Mouse (Mus musculus) kidney, embryonic 16.5 days (tissue): ENCODE measurements around the gene Nek11. TPM values are rescaled to one million over a fixed set of nuclear protein-coding genes. Genes with fewer than 3 reads are reported as not detected.
"Not testable (repeated sequence)": the region's sequence is repeated elsewhere in the genome, so short reads cannot be mapped to it uniquely, and the experiment has no call there.

ENCODE experiments used
- ATAC-seq: fragments of 200-750 bp; cut with Nextera tagmentation; 2 replicates; pipeline ENCODE4 v1.8.0; 2017; ENCODE audit warnings: moderate TSS enrichment; ENCODE audit not compliant: low FRiP score, low TSS enrichment
- H3K27ac ChIP-seq: fragments of 300-500 bp; sonication (generic); 2 replicates; pipeline ENCODE4 v1.5.1; 2014; ENCODE audit warnings: low read length
- H3K27me3 ChIP-seq: fragments of 300-500 bp; sonication (generic); 2 replicates; pipeline ENCODE4 v1.6.1; 2014; ENCODE audit warnings: low read length, control low read depth, mixed read lengths; ENCODE audit not compliant: insufficient read depth
- H3K36me3 ChIP-seq: fragments of 300-500 bp; sonication (generic); 2 replicates; pipeline ENCODE4 v1.6.1; 2014; ENCODE audit warnings: low read length, control low read depth, mixed read lengths; ENCODE audit not compliant: insufficient read depth
- H3K4me1 ChIP-seq: fragments of 300-500 bp; sonication (generic); 2 replicates; pipeline ENCODE4 v1.6.1; 2014; ENCODE audit warnings: low read length, control low read depth, mixed read lengths; ENCODE audit not compliant: insufficient read depth
- H3K4me2 ChIP-seq: fragments of 300-500 bp; sonication (generic); replicated peaks from 2 replicates; pipeline ENCODE4 v1.6.1; 2014; ENCODE audit warnings: low read depth, low read length
- H3K4me3 ChIP-seq: fragments of 300-500 bp; sonication (generic); 2 replicates; pipeline ENCODE4 v1.5.1; 2014; ENCODE audit warnings: mild to moderate bottlenecking, low read length
- H3K9ac ChIP-seq: fragments of 300-500 bp; sonication (generic); replicated peaks from 2 replicates; pipeline ENCODE4 v1.6.1; 2014; ENCODE audit warnings: low read length
- H3K9me3 ChIP-seq: fragments of 300-500 bp; sonication (generic); 2 replicates; pipeline ENCODE4 v1.6.1; 2016; ENCODE audit warnings: low read length, control low read depth
- WGBS: fragments of 180-500 bp; shearing (Covaris S2); extraction: QIAGEN DNeasy Blood & Tissue Kit; methylation state at CpG from one replicate; pipeline ENCODE4 v1.1.7; 2014; 5-methylcytosine and 5-hydroxymethylcytosine counted together
- polyA plus RNA-seq: library from polyadenylated mRNA; unstranded; fragments of >200 nt; fragmentation: Nextera tagmentation; extraction: Ambion mirVana; gene quantifications from 2 replicates; pipeline ENCODE4 v1.2.1, GENCODE M21; 2015

Nek11 gene
- polyA plus RNA-seq, 1 experiment from 2014 or later: 0.67 TPM

GRCm38 (mm10) chr9:105130331-105130730, 265.0 kb downstream of the Nek11 start:
- no peak for ATAC-seq
- Histone ChIP-seq H3K27me3 (no peaks in the 10 kb centered on the region), H3K4me3 (no peak overlapping the region)

DNA sequence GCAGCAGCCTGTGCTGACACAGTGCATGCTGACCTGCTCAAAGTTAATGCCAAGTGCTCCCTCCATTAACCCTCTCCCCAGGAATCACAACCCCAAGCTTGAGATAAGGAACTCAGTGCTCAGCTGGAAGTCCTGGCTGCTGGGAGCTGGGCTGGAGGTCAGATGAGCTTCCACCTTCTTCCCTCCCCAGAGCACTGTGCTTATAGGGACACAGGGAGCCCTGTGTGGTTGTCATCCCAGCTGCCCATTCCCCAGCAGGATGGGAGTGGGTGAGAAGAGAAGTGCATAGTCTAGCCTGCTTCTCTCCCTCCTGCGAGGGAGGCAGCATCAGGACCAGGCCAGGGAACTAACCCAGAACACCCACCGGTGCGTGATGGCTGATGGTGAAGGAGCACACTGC, 270.1 kb downstream of the Nek11 start:
- H3K4me2 ChIP-seq, H3K9me3 ChIP-seq, ATAC-seq, H3K36me3 ChIP-seq, H3K4me3 ChIP-seq, H3K27ac ChIP-seq, H3K4me1 ChIP-seq, H3K27me3 ChIP-seq, H3K9ac ChIP-seq: not testable (repeated sequence)
- 86% methylated on average over 3 of the region's 3 CpGs for WGBS

More at GRCm38 (mm10) chr9:105130331-105130730, 265.0 kb downstream of the Nek11 start:
- no peaks in the 10 kb centered on the region for H3K9me3 ChIP-seq
- H3K4me1 ChIP-seq: peaks cover 5% of the 10 kb centered on the region; the same call in 1 of the 2 replicates
- no peaks in the 10 kb centered on the region for H3K36me3 ChIP-seq
- H3K27ac ChIP-seq: no peak overlapping the region
- H3K4me2 ChIP-seq: no peak overlapping the region
- H3K9ac ChIP-seq: no peak overlapping the region
- 94% methylated on average over 8 of the region's 8 CpGs for WGBS

Other genes starting within 250 kb of the Nek11 start
- gene Aste1, start 132 bp downstream of the Nek11 start, polyA plus RNA-seq: 13.1 and 15.1 TPM in 2 replicates
- 75.6 and 76.3 TPM in 2 replicates for gene Atp2c1, start 131.8 kb upstream of the Nek11 start, polyA plus RNA-seq
- 24.1 and 24.2 TPM in 2 replicates for gene Pik3r4, start 247.5 kb upstream of the Nek11 start, polyA plus RNA-seq